Mouse (Mus musculus): ENCODE data around the gene Nrg3. TPM values are rescaled to one million over a fixed set of nuclear protein-coding genes. Genes with fewer than 3 reads are reported as not detected.

Nrg3 gene
- polyA plus RNA-seq, 1 experiment from 2014 or later, result not detected

DNA sequence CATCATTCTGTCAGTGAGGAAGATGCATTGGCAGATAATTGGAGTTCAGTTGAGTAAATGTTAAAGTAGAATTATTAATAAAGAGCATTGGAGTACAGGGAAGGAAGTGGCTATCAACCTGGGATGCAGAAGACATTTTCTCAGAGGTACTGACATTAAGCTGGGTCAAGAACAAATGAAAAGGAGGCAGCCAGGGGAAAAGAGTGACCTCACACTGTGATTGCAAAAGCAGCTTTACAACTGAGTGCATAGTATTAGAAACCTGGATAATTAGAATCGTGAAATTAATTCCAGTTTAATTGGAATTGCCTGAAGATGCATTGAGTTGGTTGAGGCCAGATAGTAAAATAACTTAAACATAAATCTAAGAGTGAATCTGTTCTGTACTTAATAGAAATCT, 535.4 kb downstream of the Nrg3 start:
- 73% methylated on average over 1 of the region's 1 CpGs for WGBS (ENCODE audit: insufficient replicate concordance)
- H3K36me3 ChIP-seq (replicated peaks; ENCODE audit: insufficient read depth, low read length), result no peaks in the 10 kb centered on the region
- no peak overlapping the region for H3K4me2 ChIP-seq (ENCODE audit: low read depth, low read length)
- ATAC-seq, result no peak
- no peak overlapping the region for H3K4me3 ChIP-seq (ENCODE audit: low read depth, low read length)
- H3K27ac ChIP-seq (ENCODE audit: low read depth), result no peak overlapping the region
- H3K4me1 ChIP-seq (ENCODE audit: insufficient read depth), result no peaks in the 10 kb centered on the region
- no peaks in the 10 kb centered on the region for H3K9me3 ChIP-seq (ENCODE audit: low read length)
- no peak overlapping the region for H3K9ac ChIP-seq (replicated peaks)
- DNase-seq, result no peak
- TF ChIP-seq CTCF (IDR thresholded peaks at IDR 0.05; ENCODE audit: low read depth) (no peak), EP300 (IDR thresholded peaks at IDR 0.05; ENCODE audit: low read depth) (no peak)
- H3K27me3 ChIP-seq (ENCODE audit: insufficient read depth, low read length), result no peaks in the 10 kb centered on the region

DNA sequence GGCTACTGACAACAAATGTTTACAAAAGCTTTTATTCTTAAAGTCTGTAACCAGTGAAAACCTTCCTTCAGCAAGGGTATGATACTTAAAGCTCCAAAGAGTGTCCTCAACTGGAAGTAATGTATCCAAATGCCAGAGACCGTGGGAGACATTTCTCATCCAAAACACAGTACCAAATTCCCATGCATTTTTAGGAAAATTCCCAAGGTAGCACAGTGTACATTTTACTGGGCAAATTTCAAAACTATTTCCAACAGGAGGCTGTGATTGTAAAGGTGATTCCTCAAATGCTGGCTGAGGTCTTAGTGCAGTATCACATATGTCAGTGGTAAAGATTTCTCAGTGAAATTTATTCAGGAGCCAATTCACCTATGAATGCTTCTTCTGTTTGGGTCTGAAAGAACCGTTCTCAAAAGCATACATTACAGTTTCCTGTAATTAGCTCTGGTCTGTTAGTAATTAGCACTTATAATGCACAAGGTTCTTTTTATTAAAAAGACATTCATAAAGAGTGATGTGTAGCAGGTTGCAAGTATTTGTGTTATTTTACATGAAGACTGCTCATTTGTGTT, 536.3 kb downstream of the Nrg3 start:
- Histone ChIP-seq H3K36me3 (replicated peaks; ENCODE audit: insufficient read depth, low read length) (no peaks in the 10 kb centered on the region), H3K4me2 (ENCODE audit: low read depth, low read length) (no peak overlapping the region), H3K4me3 (ENCODE audit: low read depth, low read length) (no peak overlapping the region), H3K4me1 (ENCODE audit: insufficient read depth) (no peaks in the 10 kb centered on the region), H3K9me3 (ENCODE audit: low read length) (no peaks in the 10 kb centered on the region), H3K27ac (ENCODE audit: low read depth) (no peak overlapping the region), H3K27me3 (ENCODE audit: insufficient read depth, low read length) (no peaks in the 10 kb centered on the region), H3K9ac (replicated peaks) (no peak overlapping the region)
- TF ChIP-seq CTCF (IDR thresholded peaks at IDR 0.05; ENCODE audit: low read depth), result no peak
- TF ChIP-seq EP300 (IDR thresholded peaks at IDR 0.05; ENCODE audit: low read depth), result no peak
- DNase-seq, result no peak
- 65% methylated on average over 2 of the region's 2 CpGs for WGBS (ENCODE audit: insufficient replicate concordance)
- no peak for ATAC-seq

DNA sequence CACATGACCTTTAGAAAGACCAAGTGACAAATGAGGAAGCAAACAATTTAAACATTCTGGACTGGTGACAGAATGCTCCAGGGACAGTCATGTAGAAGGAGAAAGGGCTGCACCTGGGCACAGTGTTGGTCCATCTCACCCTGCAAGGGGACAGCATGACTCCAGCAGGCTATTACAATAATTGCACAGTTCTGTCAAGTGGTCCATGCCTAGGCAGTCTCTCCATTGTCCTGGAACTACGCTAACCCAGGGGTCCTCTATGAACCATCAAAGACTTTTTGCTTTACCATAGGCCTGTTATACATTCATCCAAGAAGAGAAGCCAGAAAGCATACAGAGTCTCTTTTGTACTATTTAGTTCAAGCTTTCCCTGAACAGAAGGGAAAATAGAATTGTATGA, 549.2 kb downstream of the Nrg3 start:
- H3K4me3 ChIP-seq (ENCODE audit: low read depth, low read length), result no peak overlapping the region
- no peaks in the 10 kb centered on the region for H3K27me3 ChIP-seq (ENCODE audit: insufficient read depth, low read length)
- WGBS (ENCODE audit: insufficient replicate concordance), result 56% methylated on average over 1 of the region's 1 CpGs
- H3K4me1 ChIP-seq (ENCODE audit: insufficient read depth), result no peaks in the 10 kb centered on the region
- ATAC-seq, result no peak
- no peak for TF ChIP-seq EP300 (IDR thresholded peaks at IDR 0.05; ENCODE audit: low read depth)
- TF ChIP-seq CTCF (IDR thresholded peaks at IDR 0.05; ENCODE audit: low read depth), result no peak
- no peak overlapping the region for H3K4me2 ChIP-seq (ENCODE audit: low read depth, low read length)
- H3K27ac ChIP-seq (ENCODE audit: low read depth), result no peak overlapping the region
- no peak for DNase-seq
- no peaks in the 10 kb centered on the region for H3K9me3 ChIP-seq (ENCODE audit: low read length)
- no peaks in the 10 kb centered on the region for H3K36me3 ChIP-seq (replicated peaks; ENCODE audit: insufficient read depth, low read length)
- H3K9ac ChIP-seq (replicated peaks), result no peak overlapping the region

DNA sequence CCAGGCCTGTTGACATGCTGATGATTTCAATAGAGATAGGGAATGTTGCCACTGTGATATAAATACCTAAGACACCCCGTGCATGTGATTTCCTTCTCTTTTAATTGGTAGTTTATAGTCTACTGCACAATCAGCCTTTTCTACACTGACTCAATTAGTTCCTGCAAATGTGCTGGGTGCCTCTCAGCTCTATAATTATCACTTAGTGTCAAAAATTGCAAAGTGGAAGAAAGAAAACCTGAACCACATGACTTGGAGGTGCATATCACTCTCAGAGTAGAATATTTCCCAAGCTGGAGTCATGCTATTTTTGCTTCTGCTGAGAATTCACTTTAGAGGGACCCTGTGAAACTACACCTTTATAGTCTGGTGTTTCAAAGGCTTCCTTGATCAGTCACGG, 552.1 kb downstream of the Nrg3 start:
- H3K4me3 ChIP-seq (ENCODE audit: low read depth, low read length), result no peak overlapping the region
- no peak overlapping the region for H3K27ac ChIP-seq (ENCODE audit: low read depth)
- no peak for ATAC-seq
- no peaks in the 10 kb centered on the region for H3K9me3 ChIP-seq (ENCODE audit: low read length)
- no peak for TF ChIP-seq EP300 (IDR thresholded peaks at IDR 0.05; ENCODE audit: low read depth)
- no peak for TF ChIP-seq CTCF (IDR thresholded peaks at IDR 0.05; ENCODE audit: low read depth)
- no peaks in the 10 kb centered on the region for H3K36me3 ChIP-seq (replicated peaks; ENCODE audit: insufficient read depth, low read length)
- 65% methylated on average over 2 of the region's 2 CpGs for WGBS (ENCODE audit: insufficient replicate concordance)
- H3K4me1 ChIP-seq (ENCODE audit: insufficient read depth), result no peaks in the 10 kb centered on the region
- no peak for DNase-seq
- H3K4me2 ChIP-seq (ENCODE audit: low read depth, low read length), result no peak overlapping the region
- H3K27me3 ChIP-seq (ENCODE audit: insufficient read depth, low read length), result no peaks in the 10 kb centered on the region
- H3K9ac ChIP-seq (replicated peaks), result no peak overlapping the region

DNA sequence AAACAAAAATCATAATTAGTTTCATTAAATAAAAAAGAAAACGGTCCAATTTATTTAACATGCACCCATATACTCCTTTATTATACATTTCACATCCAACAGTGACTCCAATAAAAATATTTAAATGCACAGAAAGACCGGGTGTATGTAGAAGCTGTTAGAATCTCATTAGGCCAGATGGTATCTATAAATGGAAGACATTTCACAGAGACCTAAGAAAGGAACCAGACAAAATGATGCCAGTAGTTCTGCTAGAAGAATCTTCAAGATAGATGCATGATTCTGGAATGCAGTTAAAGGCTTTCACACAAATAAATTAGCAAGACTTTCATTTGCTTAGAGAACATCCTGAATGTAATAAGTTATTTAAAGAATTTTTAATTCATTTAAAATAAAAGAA, 602.3 kb downstream of the Nrg3 start:
- H3K27ac ChIP-seq (ENCODE audit: low read depth), result no peak overlapping the region
- ATAC-seq (no peak), DNase-seq (no peak)
- no peaks in the 10 kb centered on the region for H3K27me3 ChIP-seq (ENCODE audit: insufficient read depth, low read length)
- no peaks in the 10 kb centered on the region for H3K36me3 ChIP-seq (replicated peaks; ENCODE audit: insufficient read depth, low read length)
- TF ChIP-seq EP300 (IDR thresholded peaks at IDR 0.05; ENCODE audit: low read depth) (no peak), CTCF (IDR thresholded peaks at IDR 0.05; ENCODE audit: low read depth) (no peak)
- H3K4me1 ChIP-seq (ENCODE audit: insufficient read depth), result no peaks in the 10 kb centered on the region
- H3K4me3 ChIP-seq (ENCODE audit: low read depth, low read length), result no peak overlapping the region
- no peak overlapping the region for H3K4me2 ChIP-seq (ENCODE audit: low read depth, low read length)
- H3K9me3 ChIP-seq (ENCODE audit: low read length), result no peaks in the 10 kb centered on the region
- WGBS (ENCODE audit: insufficient replicate concordance), result 50% methylated on average over 2 of the region's 2 CpGs
- no peak overlapping the region for H3K9ac ChIP-seq (replicated peaks)

DNA sequence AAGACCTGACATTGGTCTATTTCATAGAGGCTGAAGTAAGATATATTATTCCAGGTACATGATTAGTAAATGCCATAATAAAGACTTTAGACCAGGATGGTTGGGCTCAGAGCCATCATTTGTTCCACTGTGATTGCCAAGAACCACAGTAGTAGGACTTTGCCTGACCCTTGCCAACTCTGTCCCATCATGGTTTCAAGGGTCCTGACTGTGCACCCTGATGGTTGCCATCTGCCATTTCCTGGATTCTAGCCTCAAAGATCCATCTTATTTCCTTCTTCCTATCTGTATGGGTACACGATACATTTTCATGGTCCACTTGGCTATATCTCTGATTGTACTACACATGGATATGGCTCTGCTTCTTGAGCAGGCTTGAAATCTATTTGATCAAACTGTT, 625.3 kb downstream of the Nrg3 start:
- WGBS (ENCODE audit: insufficient replicate concordance), result 69% methylated on average over 1 of the region's 1 CpGs

DNA sequence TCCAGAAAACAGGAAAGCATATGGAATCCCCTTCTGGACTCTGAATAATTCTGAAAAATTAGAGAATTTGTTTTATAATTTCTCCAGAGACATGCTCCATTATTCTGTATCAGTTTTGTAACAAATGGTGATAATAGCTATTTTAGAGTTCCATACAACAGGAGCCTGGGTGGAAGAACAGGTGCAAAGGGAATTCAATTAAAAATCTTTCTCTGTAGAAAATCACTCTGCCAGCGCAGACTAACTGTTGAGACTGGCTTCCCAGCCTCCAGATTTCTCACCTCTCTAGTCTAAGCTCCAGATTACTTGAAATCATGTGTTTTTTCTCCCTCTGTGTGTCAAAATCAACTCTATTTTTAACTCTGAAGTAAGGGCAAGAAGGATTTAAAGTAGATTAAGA, 625.8 kb downstream of the Nrg3 start:
- Histone ChIP-seq H3K27ac (ENCODE audit: low read depth) (no peak overlapping the region), H3K27me3 (ENCODE audit: insufficient read depth, low read length) (no peaks in the 10 kb centered on the region), H3K4me1 (ENCODE audit: insufficient read depth) (no peaks in the 10 kb centered on the region), H3K36me3 (replicated peaks; ENCODE audit: insufficient read depth, low read length) (no peaks in the 10 kb centered on the region), H3K4me3 (ENCODE audit: low read depth, low read length) (no peak overlapping the region), H3K9me3 (ENCODE audit: low read length) (no peaks in the 10 kb centered on the region), H3K9ac (replicated peaks) (no peak overlapping the region), H3K4me2 (ENCODE audit: low read depth, low read length) (no peak overlapping the region)
- no peak for DNase-seq
- TF ChIP-seq EP300 (IDR thresholded peaks at IDR 0.05; ENCODE audit: low read depth) (no peak), CTCF (IDR thresholded peaks at IDR 0.05; ENCODE audit: low read depth) (no peak)
- WGBS (ENCODE audit: insufficient replicate concordance), result 81% methylated on average over 1 of the region's 1 CpGs
- no peak for ATAC-seq

More for the DNA sequence above, 625.3 kb downstream of the Nrg3 start:
- H3K36me3 ChIP-seq (replicated peaks; ENCODE audit: insufficient read depth, low read length), result no peaks in the 10 kb centered on the region
- no peak overlapping the region for H3K4me3 ChIP-seq (ENCODE audit: low read depth, low read length)
- ATAC-seq, result no peak
- no peaks in the 10 kb centered on the region for H3K9me3 ChIP-seq (ENCODE audit: low read length)
- no peak for TF ChIP-seq EP300 (IDR thresholded peaks at IDR 0.05; ENCODE audit: low read depth)
- TF ChIP-seq CTCF (IDR thresholded peaks at IDR 0.05; ENCODE audit: low read depth), result no peak
- no peak overlapping the region for H3K4me2 ChIP-seq (ENCODE audit: low read depth, low read length)
- DNase-seq, result no peak
- no peaks in the 10 kb centered on the region for H3K4me1 ChIP-seq (ENCODE audit: insufficient read depth)
- no peak overlapping the region for H3K27ac ChIP-seq (ENCODE audit: low read depth)
- H3K9ac ChIP-seq (replicated peaks), result no peak overlapping the region
- no peaks in the 10 kb centered on the region for H3K27me3 ChIP-seq (ENCODE audit: insufficient read depth, low read length)

Measured in liver, postnatal 0 days (tissue).